Mouse (Mus musculus) testis, adult 2 months (tissue): ENCODE results near the gene Fam120a.

Experiments used
- CTCF ChIP-seq: fragments of 200-500 bp; IDR thresholded peaks from 2 replicates; pipeline ENCODE4 v1.5.1; 2012; ENCODE audit warnings: low read depth, mild to moderate bottlenecking, inconsistent platforms, low read length, moderate library complexity; ENCODE audit not compliant: control insufficient read depth, insufficient read depth, insufficient replicate concordance
- POLR2A ChIP-seq: fragments of 200-500 bp; IDR thresholded peaks from 2 replicates; pipeline ENCODE4 v1.6.1; 2012; ENCODE audit warnings: low read depth, mild to moderate bottlenecking, inconsistent platforms, low read length, moderate library complexity; ENCODE audit not compliant: control insufficient read depth

GRCm38 (mm10) chr13:48934597-48934996 is 33.2 kb downstream of the Fam120a start:
- TF ChIP-seq CTCF (no peak), POLR2A (no peak)
